Mouse (Mus musculus) monocyte, adult 2 months (primary cell): Measurements from ENCODE around the gene Zfp518a.

Experiments used
- DNase-seq, 2 experiments: peaks; one replicate each; pipeline ENCODE4 v3.0.0; 2022; ENCODE audit warnings: low spot score in 2 of 2, low read depth in 1 of 2

Gene Zfp518a

GRCm38 (mm10) chr19:40964936-40965850 lies 70.7 kb downstream of the Zfp518a start:
- DNase-seq: no peak
